Comparison of ENCODE assay signal across 8 mouse cellular contexts in the genomic region with DNA sequence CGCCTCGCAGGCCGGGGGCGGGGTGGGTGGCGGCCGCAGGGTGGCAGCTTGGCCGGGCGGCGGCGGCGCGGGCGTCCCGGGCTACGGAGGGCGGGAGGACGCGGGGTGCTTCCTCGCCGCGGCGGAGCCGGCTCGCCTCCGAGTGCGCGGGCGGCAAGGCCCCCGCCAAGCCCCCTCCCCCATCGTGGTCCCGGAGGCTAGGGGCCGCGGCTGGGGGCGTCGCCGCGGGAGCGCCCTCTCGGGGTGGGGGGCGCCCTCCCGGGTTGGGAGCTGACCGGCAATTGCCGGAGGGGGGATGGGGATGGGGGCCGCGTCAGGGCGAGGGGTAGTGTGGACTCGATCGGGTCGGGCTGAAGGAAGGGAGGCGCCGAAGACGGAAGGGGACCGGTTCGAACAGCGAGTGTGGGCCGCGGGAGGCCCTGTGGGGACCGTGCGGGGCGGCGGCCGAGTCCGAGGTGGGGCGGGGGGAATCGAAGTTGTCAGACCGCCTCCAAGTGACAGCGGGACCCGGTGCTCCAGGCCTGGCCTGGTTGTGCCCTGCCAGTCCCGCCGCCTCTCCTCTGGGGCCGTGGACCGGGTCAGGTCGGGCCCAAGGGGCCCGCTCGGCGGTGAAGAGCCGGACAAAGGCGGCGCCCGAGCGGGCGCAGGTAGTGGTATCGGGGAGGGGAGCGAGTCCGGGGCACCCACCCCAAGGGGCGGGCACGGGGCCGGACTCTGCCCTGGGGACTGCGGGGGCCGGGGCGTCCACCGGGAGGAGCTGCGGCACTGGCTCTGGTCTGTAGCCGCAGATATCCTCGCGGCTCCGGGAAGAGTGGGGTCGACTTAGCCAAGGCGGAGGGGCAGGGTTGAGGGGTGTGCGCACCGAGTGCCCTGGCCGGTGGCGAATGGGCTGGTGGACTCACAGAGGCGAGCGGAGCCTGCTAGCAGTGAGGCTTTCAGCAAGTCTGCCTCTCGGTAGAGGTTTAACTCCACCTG. TPM values are rescaled to one million over a fixed set of nuclear protein-coding genes. Genes with fewer than 3 reads are reported as not detected.
A peak's percentile ranks its signal among the peaks of the same experiment; 100 is the strongest.
DNase-seq lines count a peak whose midpoint lies in the region; ATAC-seq and TF ChIP-seq lines count a peak whose summit lies in the region.

No protein-coding gene starts in this region.

- peak overlapping the region; percentile 99 for H3K4me2 ChIP-seq in intestine, postnatal 0 days (replicated peaks; ENCODE audit: low read depth)
- H3K4me2 ChIP-seq in neural tube, embryonic 15.5 days: peak overlapping the region; percentile 100

- peak overlapping the region; percentile 80 for H3K9ac ChIP-seq in intestine, postnatal 0 days (ENCODE audit: low read depth, low read length)
- H3K9ac ChIP-seq in neural tube, embryonic 15.5 days (replicated peaks): peak overlapping the region; percentile 91

- no peaks in the 10 kb centered on the region for H3K36me3 ChIP-seq in intestine, postnatal 0 days (ENCODE audit: control insufficient read depth, insufficient read depth)
- no peaks in the 10 kb centered on the region for H3K36me3 ChIP-seq in neural tube, embryonic 15.5 days

- peaks cover 29% of the 10 kb centered on the region for H3K27me3 ChIP-seq in intestine, postnatal 0 days (replicated peaks; ENCODE audit: control insufficient read depth, insufficient read depth, low read length)
- peaks cover 29% of the 10 kb centered on the region for H3K27me3 ChIP-seq in neural tube, embryonic 15.5 days (replicated peaks)

- peak; percentile 62 for TF ChIP-seq CTCF in intestine, postnatal 0 days (IDR thresholded peaks at IDR 0.05; ENCODE audit: low read depth)

- peaks cover 7% of the 10 kb centered on the region; the same call in 1 of the 2 replicates for H3K4me1 ChIP-seq in intestine, postnatal 0 days (replicated peaks; ENCODE audit: control insufficient read depth, insufficient read depth, low read length)
- peaks cover 60% of the 10 kb centered on the region for H3K4me1 ChIP-seq in neural tube, embryonic 15.5 days

- H3K4me3 ChIP-seq in intestine, postnatal 0 days (ENCODE audit: low read depth, low read length): peak overlapping the region; percentile 93
- H3K4me3 ChIP-seq in neural tube, embryonic 15.5 days (replicated peaks): peak overlapping the region; percentile 93

- 1% methylated on average over 92 of the region's 106 CpGs for WGBS in intestine, postnatal 0 days
- 1% methylated on average over 80 of the region's 106 CpGs for WGBS in neural tube, embryonic 15.5 days

- H3K27ac ChIP-seq in intestine, postnatal 0 days (ENCODE audit: low read depth, low read length): peak overlapping the region; percentile 91
- peak overlapping the region; percentile 87 for H3K27ac ChIP-seq in neural tube, embryonic 15.5 days (replicated peaks)

- DNase-seq in right cerebral cortex, postnatal 14 days: peak; percentile 37
- DNase-seq in right cerebral cortex, adult 18-20 months: no peak
- DNase-seq in cerebellum, adult 9-10 months: peak; percentile 50
- DNase-seq in gastrocnemius, postnatal 25 days: peak; percentile 52
- DNase-seq in lung, adult 18-20 months: peak; percentile 65 to 74
- peak; percentile 30 to 42 for DNase-seq in urinary bladder, postnatal 36 days (ENCODE audit: low spot score in 2 of 2)

- peak; percentile 44 for ATAC-seq in intestine, postnatal 0 days
- peak; percentile 7; the same call in 1 of the 2 replicates for ATAC-seq in neural tube, embryonic 15.5 days (ENCODE audit: low FRiP score)

- H3K9me3 ChIP-seq in intestine, postnatal 0 days (ENCODE audit: control insufficient read depth): no peaks in the 10 kb centered on the region
- no peaks in the 10 kb centered on the region for H3K9me3 ChIP-seq in neural tube, embryonic 15.5 days (replicated peaks)

RNA-seq across cellular contexts. Expression of gene Bahd1, which starts 2.2 kb away (rescaled TPM):
- total RNA-seq in gastrocnemius, postnatal 25 days (2021): 1 to 10 TPM; 4.2 TPM
- polyA plus RNA-seq in intestine, postnatal 0 days (2015; fragmentation: Nextera tagmentation; extraction: Ambion mirVana): 6.1 and 8.9 TPM in 2 replicates
- 8.5 TPM in 2 replicates for polyA plus RNA-seq in neural tube, embryonic 15.5 days (2015; fragmentation: Nextera tagmentation; extraction: Ambion mirVana)

RNA-seq across cellular contexts. Expression of gene Chst14, which starts 24.0 kb away (rescaled TPM):
- total RNA-seq in gastrocnemius, postnatal 25 days (2021): 1 to 10 TPM; 2.8 TPM
- polyA plus RNA-seq in intestine, postnatal 0 days (2015; fragmentation: Nextera tagmentation; extraction: Ambion mirVana): 6.7 and 7.4 TPM in 2 replicates
- 6.1 and 9.3 TPM in 2 replicates for polyA plus RNA-seq in neural tube, embryonic 15.5 days (2015; fragmentation: Nextera tagmentation; extraction: Ambion mirVana)

RNA-seq across cellular contexts. Expression of gene Ivd, which starts 40.6 kb away (rescaled TPM):
- total RNA-seq in gastrocnemius, postnatal 25 days (2021): 100 to 1,000 TPM; 121 to 136 TPM
- 13.4 and 14.2 TPM in 2 replicates for polyA plus RNA-seq in intestine, postnatal 0 days (2015; fragmentation: Nextera tagmentation; extraction: Ambion mirVana)
- polyA plus RNA-seq in neural tube, embryonic 15.5 days (2015; fragmentation: Nextera tagmentation; extraction: Ambion mirVana): 51.9 and 59.4 TPM in 2 replicates
